Mouse (Mus musculus) lung, postnatal 36 days (tissue): ENCODE data around the gene G6pdx.

Experiments
- DNase-seq: peaks from one replicate; pipeline ENCODE4 v3.0.0; 2022; ENCODE audit warnings: mixed read lengths

G6pdx gene

DNA sequence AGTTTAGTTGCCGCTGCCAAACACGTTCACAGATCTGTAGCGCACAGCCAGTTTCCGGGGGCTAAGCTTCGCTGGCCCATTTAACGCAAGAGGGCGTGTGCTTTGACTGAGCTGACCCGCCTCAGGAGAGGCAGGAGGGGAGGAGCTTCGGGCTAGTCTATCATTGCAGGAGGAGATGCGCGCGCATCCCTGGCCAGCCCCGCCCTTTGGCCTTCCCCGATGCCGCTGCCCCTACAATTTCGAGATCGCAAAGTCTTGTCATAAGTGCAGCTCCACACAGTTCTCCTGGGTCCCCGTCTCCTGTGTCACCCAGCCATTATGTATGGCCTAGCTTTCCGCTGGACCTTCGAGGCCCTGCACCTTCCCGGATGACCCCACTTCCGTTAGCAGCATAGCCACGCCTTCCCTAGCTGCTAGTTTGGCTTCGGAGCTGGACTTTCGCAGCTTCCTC is at the start of gene G6pdx:
G6pdx (minus strand) TSS at position 369 of the 451 bp plus-strand sequence.
- DNase-seq = peak; percentile 96

DNA sequence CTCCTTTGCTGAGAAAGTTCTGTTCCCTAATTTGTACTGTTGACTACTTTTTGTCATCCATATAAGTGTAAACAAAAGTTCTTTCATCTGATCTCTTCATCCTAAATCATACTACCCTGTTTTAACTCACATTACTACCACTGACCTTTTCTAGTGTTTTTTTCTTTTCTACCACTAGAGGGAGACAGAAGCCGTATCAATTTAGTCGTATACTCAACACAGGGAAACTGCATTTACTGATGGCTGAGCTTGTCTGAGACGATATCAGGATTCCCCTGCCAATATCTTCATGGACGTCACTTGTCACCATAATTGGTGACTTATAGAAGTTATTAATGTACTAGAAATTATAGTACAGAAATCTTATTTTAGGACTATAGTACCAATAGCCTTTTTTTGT is 23.8 kb upstream of the G6pdx start:
- DNase-seq = peak; percentile 7

DNA sequence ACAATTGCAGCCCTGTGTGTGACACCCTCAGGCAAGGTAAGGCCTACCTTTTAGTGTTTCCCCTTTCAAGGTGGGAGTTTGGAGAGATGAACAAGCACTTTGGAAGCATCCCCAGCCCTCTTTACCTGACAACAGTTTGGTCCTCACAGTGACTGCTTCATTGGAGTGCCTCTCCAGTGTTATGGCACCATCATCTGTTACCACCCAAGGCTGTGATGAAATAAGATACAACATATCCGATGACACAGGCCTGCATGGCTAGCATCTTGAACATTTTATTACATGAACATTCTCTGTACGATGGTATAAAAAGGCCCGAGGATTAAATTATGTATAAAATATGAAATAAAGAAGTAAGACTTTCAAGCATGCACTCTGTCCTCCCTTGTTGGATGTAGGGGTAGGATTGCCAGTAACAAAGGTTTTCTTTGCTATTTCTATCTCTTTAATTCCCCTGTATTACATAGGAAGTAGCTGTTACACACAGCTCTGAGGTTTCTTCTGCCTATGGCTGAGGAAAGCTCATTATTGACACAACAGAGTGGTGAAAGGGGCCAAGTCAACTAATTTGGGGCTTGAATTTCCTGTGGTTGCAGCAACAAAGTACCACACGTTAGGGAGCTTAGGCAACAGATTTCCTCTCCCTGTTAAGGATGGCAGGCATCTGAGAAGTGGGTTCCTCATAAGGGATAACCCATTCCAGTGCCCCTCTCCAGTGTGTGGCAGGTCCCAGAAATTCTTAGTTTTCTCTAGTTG is 22.3 kb upstream of the G6pdx start:
- no peak for DNase-seq

DNA sequence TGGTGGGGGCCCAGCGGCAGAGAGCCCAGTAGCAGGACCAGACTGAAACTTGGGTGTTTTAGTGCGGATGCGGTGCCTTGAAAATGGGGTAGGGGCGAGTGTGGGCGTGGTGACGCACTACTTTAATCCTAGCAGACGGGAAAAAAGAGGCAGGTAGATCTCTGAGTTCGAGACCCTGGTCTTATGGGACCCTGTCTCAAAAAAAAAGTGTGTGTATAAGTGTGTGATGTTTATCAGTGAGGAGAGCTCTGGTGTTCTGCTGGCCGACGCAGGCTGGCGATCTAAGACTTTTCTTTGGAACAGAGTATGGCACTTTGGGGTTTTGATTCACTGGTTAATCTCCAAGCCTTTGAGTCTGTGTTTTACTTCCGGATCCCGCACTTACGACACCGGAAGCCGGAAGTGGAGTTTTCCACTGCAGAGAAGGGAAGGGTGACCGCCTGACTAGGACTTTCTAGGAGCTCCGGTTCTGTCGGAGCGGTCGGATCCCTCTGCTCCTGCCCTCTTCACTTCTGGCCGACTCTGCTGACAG is 362 bp upstream of the G6pdx start:
- DNase-seq = peak; percentile 89

GRCm38 (mm10) chrX:74428146-74428825 is 708 bp downstream of the G6pdx start:
- no peak for DNase-seq

- no peak for DNase-seq
Observed at GRCm38 (mm10) chrX:74427116-74427515, 1.9 kb downstream of the G6pdx start.

DNA sequence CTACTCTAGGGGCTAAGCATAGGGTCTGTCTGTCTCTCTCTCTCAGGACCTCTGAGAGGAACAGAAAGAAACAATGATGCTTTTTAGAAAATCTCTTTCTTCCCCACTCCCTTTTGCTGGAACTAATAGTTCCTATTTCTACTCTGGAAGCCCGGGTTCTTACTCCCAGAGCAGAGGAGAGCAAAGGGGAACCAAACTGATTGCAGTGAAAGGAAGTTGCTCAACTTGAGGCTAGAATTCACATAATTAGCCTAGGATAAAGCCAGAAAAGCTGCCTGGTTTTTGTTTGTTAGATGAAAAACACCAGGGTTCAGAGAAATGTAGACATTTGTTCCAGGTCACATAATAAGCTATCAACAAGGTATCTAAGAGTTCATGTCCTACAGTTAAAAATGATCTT is 2.7 kb downstream of the G6pdx start:
- peak; percentile 5 for DNase-seq

- DNase-seq = peak; percentile 82
Observed at GRCm38 (mm10) chrX:74425195-74425594, 3.8 kb downstream of the G6pdx start.

- DNase-seq = peak; percentile 51
Observed at GRCm38 (mm10) chrX:74424443-74424842, 4.6 kb downstream of the G6pdx start.

DNA sequence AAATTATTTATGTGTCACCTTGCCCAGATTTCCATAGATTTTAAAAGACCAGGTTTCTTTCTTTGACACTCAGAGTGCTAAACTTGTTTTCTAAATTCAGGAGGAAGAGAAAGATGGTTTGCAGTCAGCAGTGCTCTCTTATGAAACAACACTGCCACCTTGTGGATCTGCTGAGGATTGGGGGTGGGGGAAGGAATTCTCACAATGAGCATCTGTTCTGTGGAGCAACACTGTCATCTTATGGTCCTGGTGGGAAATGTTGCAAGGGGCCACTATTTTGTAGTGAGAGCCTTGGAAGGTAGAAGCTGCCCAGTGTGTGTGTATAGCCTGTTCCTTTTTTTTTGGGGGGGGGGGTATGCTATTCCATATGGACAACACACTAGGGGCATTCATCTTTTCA is 15.6 kb downstream of the G6pdx start:
- DNase-seq = peak; percentile 83

GRCm38 (mm10) chrX:74408340-74408739 is 20.7 kb downstream of the G6pdx start:
- DNase-seq = no peak

- DNase-seq = no peak
Observed at GRCm38 (mm10) chrX:74400136-74400535, 28.9 kb downstream of the G6pdx start.

GRCm38 (mm10) chrX:74392535-74393443 is 36.2 kb downstream of the G6pdx start, which contains the start of the genes Fam3a and Ikbkg:
Gene Fam3a, minus strand, starts transcription at chrX:74393272.
Gene Ikbkg, plus strand, starts transcription at chrX:74393290.
- peak; percentile 92 for DNase-seq

DNA sequence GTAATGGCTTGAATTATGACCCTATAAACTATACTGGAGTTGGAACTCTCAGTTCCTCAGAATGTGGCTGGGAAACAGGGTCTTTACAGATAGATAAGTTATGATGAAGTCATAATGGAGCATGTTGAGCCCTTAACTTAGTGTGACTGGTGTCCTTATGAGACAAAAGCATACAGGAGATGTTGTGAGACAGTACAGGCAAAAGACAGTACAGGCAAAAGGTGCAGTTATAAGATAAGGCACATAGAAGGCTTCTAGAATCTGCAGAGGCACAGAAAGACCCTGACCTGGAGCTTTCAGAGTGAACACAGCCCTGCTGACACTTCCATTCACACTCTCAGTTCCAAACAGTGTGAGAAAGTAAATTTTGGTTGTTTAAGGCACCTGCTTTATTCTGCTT is 40.8 kb downstream of the G6pdx start:
- DNase-seq = no peak

- no peak for DNase-seq
Observed at GRCm38 (mm10) chrX:74384451-74384850, 44.5 kb downstream of the G6pdx start.

DNA sequence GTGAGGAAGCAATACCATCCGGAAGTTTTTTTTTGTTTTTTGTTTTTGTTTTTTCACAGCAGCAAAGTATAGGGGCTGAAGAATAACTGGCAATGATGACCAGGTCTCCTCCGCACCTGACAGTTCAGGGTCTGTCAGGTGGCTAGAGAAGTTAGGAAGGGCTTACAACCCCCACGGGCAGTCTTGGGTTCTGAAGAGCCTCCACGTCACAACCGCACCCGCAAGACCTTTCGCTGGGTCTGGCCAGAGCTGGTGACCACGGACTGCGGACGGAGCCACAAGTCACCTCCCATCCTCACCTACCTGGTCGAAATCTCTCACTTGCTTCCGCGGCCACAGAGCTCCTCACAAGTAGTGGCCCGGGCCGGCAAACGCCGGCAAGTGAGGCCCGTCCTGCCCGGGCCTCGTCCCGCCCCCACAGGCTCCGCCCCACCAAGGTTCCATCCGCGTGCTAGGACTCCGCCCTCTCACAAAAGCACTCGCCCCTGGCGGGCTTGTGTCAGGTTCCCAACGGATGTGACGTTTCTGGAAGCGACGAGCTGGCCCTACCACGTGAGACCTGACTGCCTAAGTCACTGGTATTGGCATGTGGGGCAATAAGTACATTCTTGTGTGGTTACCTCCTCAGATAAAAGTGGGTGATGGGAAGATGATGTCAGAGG is 56.0 kb downstream of the G6pdx start, which contains the start of the genes Ubl4a and Slc10a3:
Ubl4a (minus strand) TSS at position 331 of the 662 bp plus-strand sequence.
Slc10a3 (minus strand) TSS at position 462 of the 662 bp plus-strand sequence.
- peak; percentile 93 for DNase-seq

DNA sequence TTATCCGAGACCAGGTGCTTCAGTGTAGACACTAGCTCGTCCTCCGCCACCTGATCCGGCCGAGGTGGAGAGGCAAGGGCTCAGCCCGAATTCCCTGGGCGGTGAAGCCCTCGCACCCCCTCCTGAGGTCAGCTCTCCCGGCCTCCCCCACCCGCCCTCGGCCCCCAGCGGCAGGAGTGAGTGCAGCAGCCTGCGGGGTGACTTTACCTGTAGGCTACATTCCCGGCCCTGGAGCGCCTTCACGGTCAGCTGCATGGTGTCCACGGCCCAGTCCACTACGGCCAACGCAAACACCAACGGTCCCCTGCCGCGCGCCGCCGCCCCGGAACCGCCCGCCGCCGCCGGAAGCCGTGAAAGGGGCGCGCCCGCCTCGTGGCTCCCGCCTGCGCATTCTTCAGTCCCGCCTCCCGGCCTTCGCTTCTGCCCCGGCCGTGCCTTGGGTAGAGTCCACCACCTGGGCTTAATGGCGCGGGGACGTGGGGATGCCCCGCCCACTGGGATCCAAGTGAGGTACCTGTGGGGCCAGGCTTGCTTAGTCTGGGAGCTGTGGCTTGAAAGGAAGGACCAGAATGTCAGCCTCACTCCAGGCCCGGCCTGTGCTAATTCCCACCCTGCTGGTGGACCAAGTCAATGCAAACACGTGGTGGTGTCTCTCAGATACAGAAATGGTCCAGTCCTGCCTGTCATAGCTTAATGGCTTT is 60.6 kb downstream of the G6pdx start:
- peak; percentile 75 for DNase-seq

- DNase-seq = no peak
Observed at GRCm38 (mm10) chrX:74367512-74367911, 61.5 kb downstream of the G6pdx start.
